Comparison of ENCODE assay signal across 7 mouse cellular contexts in genomic region chr12:39510073-39510812, GRCm38 (mm10).
A peak's percentile ranks its signal among the peaks of the same experiment; 100 is the strongest.
DNase-seq lines count a peak whose midpoint lies in the region; ATAC-seq and TF ChIP-seq lines count a peak whose summit lies in the region.

No protein-coding gene starts in this region.

- WGBS in forebrain, embryonic 12.5 days = 10% methylated on average over 13 of the region's 13 CpGs
- 27% methylated on average over 13 of the region's 13 CpGs for WGBS in lung, postnatal 0 days

- DNase-seq in Muller cell, postnatal 12 days (ENCODE audit: inconsistent ontology term) = peak; percentile 55
- peak; percentile 25 for DNase-seq in c-Kit-positive CD71-positive TER-119-positive erythroid progenitor cells, embryonic 14.5 days (ENCODE audit: low spot score)
- peak; percentile 45 to 82 for DNase-seq in layer of hippocampus, adult 18-20 months (ENCODE audit: low spot score in 2 of 2)
- peak; percentile 90 for DNase-seq in lung, postnatal 0 days (ENCODE audit: low spot score)
- DNase-seq in retina, postnatal 7 days (ENCODE audit: low read depth, low spot score) = peak; percentile 68

- H3K4me1 ChIP-seq in forebrain, embryonic 12.5 days = peaks cover 7% of the 10 kb centered on the region
- H3K4me1 ChIP-seq in lung, postnatal 0 days (ENCODE audit: insufficient read depth, low read depth, low read length) = peaks cover 3% of the 10 kb centered on the region; the same call in 1 of the 2 replicates

- ATAC-seq in forebrain, embryonic 12.5 days (ENCODE audit: low FRiP score) = peak; percentile 89
- peak; percentile 91 to 98 for ATAC-seq in hematopoietic stem cell, adult 5-6 weeks (replicated peaks in 1 of 2; ENCODE audit: insufficient read depth in 1 of 2, low FRiP score in 2 of 2, low TSS enrichment in 1 of 2, low read depth in 1 of 2, poor library complexity in 2 of 2, severe bottlenecking in 2 of 2)
- peak; percentile 75 for ATAC-seq in lung, postnatal 0 days

- no peak for TF ChIP-seq EP300 in lung, postnatal 0 days (IDR thresholded peaks at IDR 0.05)

- H3K9ac ChIP-seq in forebrain, embryonic 12.5 days = peak overlapping the region; percentile 25; the same call in 1 of the 2 replicates
- no peak overlapping the region for H3K9ac ChIP-seq in lung, postnatal 0 days (replicated peaks; ENCODE audit: low read depth)

- H3K4me2 ChIP-seq in forebrain, embryonic 12.5 days = peak overlapping the region; percentile 40
- H3K4me2 ChIP-seq in lung, postnatal 0 days (replicated peaks; ENCODE audit: low read depth, low read length) = no peak overlapping the region

- H3K27me3 ChIP-seq in forebrain, embryonic 12.5 days = 0 out of 2 replicates have a peak, but pooled peaks cover 9% of the 10 kb centered on the region
- H3K27me3 ChIP-seq in lung, postnatal 0 days (replicated peaks; ENCODE audit: insufficient read depth, low read length) = no peaks in the 10 kb centered on the region

- no peaks in the 10 kb centered on the region for H3K9me3 ChIP-seq in forebrain, embryonic 12.5 days
- H3K9me3 ChIP-seq in lung, postnatal 0 days (ENCODE audit: low read length) = no peaks in the 10 kb centered on the region

- peak overlapping the region; percentile 21 for H3K4me3 ChIP-seq in forebrain, embryonic 12.5 days (replicated peaks)
- no peak overlapping the region for H3K4me3 ChIP-seq in lung, postnatal 0 days (ENCODE audit: low read depth, low read length)

- no peaks in the 10 kb centered on the region for H3K36me3 ChIP-seq in forebrain, embryonic 12.5 days (replicated peaks)
- H3K36me3 ChIP-seq in lung, postnatal 0 days (ENCODE audit: insufficient read depth, low read length) = no peaks in the 10 kb centered on the region

- peak; percentile 93 for TF ChIP-seq CTCF in lung, postnatal 0 days (IDR thresholded peaks at IDR 0.05)

- H3K27ac ChIP-seq in forebrain, embryonic 12.5 days = no peak overlapping the region
- H3K27ac ChIP-seq in lung, postnatal 0 days (ENCODE audit: low read length) = no peak overlapping the region

Comparison
In these comparisons a context has a peak if more than half of its experiments do, and no peak if none do; other contexts are left out.
1. DNase-seq: peak in every context shown above with its lines; median percentile 90 in lung, postnatal 0 days; 68 in retina, postnatal 7 days; 64 in layer of hippocampus, adult 18-20 months; 55 in Muller cell, postnatal 12 days; 25 in c-Kit-positive CD71-positive TER-119-positive erythroid progenitor cells, embryonic 14.5 days.